Mouse (Mus musculus) olfactory bulb, adult 2 months (tissue): Measurements from ENCODE around the gene Ikzf1.

ENCODE experiments used
- CTCF ChIP-seq: fragments of 200-500 bp; IDR thresholded peaks from 2 replicates; pipeline ENCODE4 v1.5.1; 2012; ENCODE audit warnings: low read depth, mild to moderate bottlenecking, low read length, moderate library complexity; ENCODE audit not compliant: insufficient read depth
- POLR2A ChIP-seq: fragments of 200-500 bp; IDR thresholded peaks from 2 replicates; pipeline ENCODE4 v1.6.1; 2012; ENCODE audit warnings: mild to moderate bottlenecking, low read depth, low read length, moderate library complexity; ENCODE audit not compliant: insufficient read depth

DNA sequence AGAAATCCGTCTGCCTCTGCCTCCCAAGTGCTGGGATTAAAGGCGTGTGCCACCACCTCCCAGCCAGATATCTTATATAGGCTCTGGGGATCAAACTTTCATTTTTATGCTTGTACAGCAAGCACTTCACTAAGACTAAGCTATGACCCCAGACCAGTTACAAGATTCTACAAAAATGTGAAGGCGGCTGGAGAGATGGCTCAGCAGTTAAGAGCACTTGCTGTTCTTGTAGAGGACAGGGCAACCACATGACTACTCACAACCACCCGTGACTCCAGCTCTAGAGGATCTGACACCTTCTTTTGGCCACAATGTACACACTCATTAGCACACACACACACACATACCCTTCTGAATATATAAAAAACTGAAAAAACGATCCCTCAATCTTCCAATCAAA lies 119.6 kb downstream of the Ikzf1 start:
- TF ChIP-seq CTCF = no peak
- no peak for TF ChIP-seq POLR2A
